In the genomic region with DNA sequence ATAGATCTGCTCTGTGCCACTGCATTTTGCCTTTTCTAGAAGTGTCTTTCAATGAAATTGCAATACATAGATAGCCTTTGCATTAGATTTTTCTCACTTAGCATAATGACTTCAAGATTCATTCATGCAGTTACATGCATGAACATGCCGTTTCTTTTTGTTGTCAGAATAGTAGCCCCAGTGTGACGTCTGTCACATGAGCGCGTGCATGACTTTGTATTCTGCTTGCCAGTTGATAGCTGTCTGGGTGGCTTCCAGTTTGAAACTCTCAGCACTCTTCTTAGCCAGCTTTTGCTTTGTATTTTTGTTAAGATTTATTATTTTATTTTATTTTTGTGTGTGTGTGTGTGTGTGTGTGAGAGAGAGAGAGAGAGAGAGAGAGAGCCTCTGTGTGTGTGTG, we compare ENCODE assay signal across 23 mouse cellular contexts.
A peak's percentile ranks its signal among the peaks of the same experiment; 100 is the strongest.
DNase-seq lines count a peak whose midpoint lies in the region; ATAC-seq and TF ChIP-seq lines count a peak whose summit lies in the region.
"Had no signal": no experiment of that assay in that cellular context is flagged by ENCODE, and none has a peak within 500 bp of the region (broad histone marks: within the 10 kb centered on the region; RNA-seq: fewer than 3 reads in every experiment).

No protein-coding gene starts in this region.

- no peak for ATAC-seq in heart, embryonic 12.5 days (ENCODE audit: insufficient number of reproducible peaks, low FRiP score)
- ATAC-seq in heart, postnatal 0 days (ENCODE audit: insufficient read depth, low read depth) = peak; percentile 36; the same call in 1 of the 2 replicates
- ATAC-seq in neural tube, embryonic 13.5 days (ENCODE audit: low read depth) = no peak
- ATAC-seq: CD4-positive, CD25-positive, alpha-beta regulatory T cell, adult 4 months had no signal

- peak; percentile 92 for DNase-seq in heart, adult 11 months
- no peak for DNase-seq in heart, postnatal 0 days (ENCODE audit: low spot score)
- no peak for DNase-seq in heart, adult 8-10 months (ENCODE audit: low spot score)
- no peak for DNase-seq in neural tube, embryonic 10.5 days (ENCODE audit: extremely low spot score, low spot score)
- DNase-seq in heart, postnatal 4 days = peak; percentile 47
- DNase-seq in cerebellum, adult 11 months = no peak
- DNase-seq: adrenal gland, adult 2 months; adrenal gland, postnatal 14 days; cerebellum, adult 18-20 months; cerebellum, adult 9-11 months; cerebellum, postnatal 25 days; gastrocnemius, postnatal 25 days; kidney, adult 11 months; kidney, adult 8-10 months had no signal

- no peak for TF ChIP-seq EP300 in heart, postnatal 0 days (IDR thresholded peaks at IDR 0.05; ENCODE audit: low read depth)

- peaks cover 5% of the 10 kb centered on the region; the same call in 1 of the 2 replicates for H3K9me3 ChIP-seq in heart, embryonic 12.5 days (replicated peaks)
- no peaks in the 10 kb centered on the region for H3K9me3 ChIP-seq in heart, postnatal 0 days (replicated peaks; ENCODE audit: control insufficient read depth, low read length)
- H3K9me3 ChIP-seq in neural tube, embryonic 13.5 days = no peaks in the 10 kb centered on the region
- H3K9me3 ChIP-seq: embryonic facial prominence, embryonic 12.5 days; embryonic facial prominence, embryonic 15.5 days; hindbrain, embryonic 15.5 days; kidney, embryonic 15.5 days had no signal

- no peaks in the 10 kb centered on the region for H3K36me3 ChIP-seq in heart, embryonic 12.5 days
- no peaks in the 10 kb centered on the region for H3K36me3 ChIP-seq in heart, postnatal 0 days (replicated peaks; ENCODE audit: control insufficient read depth, insufficient read depth, low read length)
- H3K36me3 ChIP-seq in neural tube, embryonic 13.5 days = no peaks in the 10 kb centered on the region
- H3K36me3 ChIP-seq: embryonic facial prominence, embryonic 12.5 days; embryonic facial prominence, embryonic 15.5 days; heart, embryonic 13.5 days; hindbrain, embryonic 10.5 days; hindbrain, embryonic 15.5 days; kidney, embryonic 15.5 days had no signal

- H3K9ac ChIP-seq in heart, embryonic 12.5 days = no peak overlapping the region
- H3K9ac ChIP-seq in heart, postnatal 0 days (replicated peaks; ENCODE audit: low read depth, low read length) = no peak overlapping the region
- no peak overlapping the region for H3K9ac ChIP-seq in neural tube, embryonic 13.5 days
- H3K9ac ChIP-seq: embryonic facial prominence, embryonic 12.5 days; embryonic facial prominence, embryonic 15.5 days; heart, embryonic 13.5 days; hindbrain, embryonic 15.5 days; kidney, embryonic 15.5 days had no signal

- WGBS in heart, embryonic 12.5 days = 84% methylated on average over 4 of the region's 4 CpGs
- 61% methylated on average over 4 of the region's 4 CpGs for WGBS in heart, postnatal 0 days
- WGBS in neural tube, embryonic 13.5 days = 63% methylated on average over 4 of the region's 4 CpGs

- no peak for TF ChIP-seq CTCF in heart, postnatal 0 days (IDR thresholded peaks at IDR 0.05; ENCODE audit: low read depth)

- no peak overlapping the region for H3K4me2 ChIP-seq in heart, embryonic 12.5 days
- H3K4me2 ChIP-seq in heart, postnatal 0 days (ENCODE audit: low read depth, low read length) = no peak overlapping the region
- H3K4me2 ChIP-seq in neural tube, embryonic 13.5 days = no peak overlapping the region
- H3K4me2 ChIP-seq: embryonic facial prominence, embryonic 12.5 days; embryonic facial prominence, embryonic 15.5 days; heart, embryonic 13.5 days; hindbrain, embryonic 15.5 days; kidney, embryonic 15.5 days had no signal

- H3K27me3 ChIP-seq in heart, embryonic 12.5 days (replicated peaks) = no peaks in the 10 kb centered on the region
- H3K27me3 ChIP-seq in heart, postnatal 0 days (ENCODE audit: control insufficient read depth, insufficient read depth, low read length) = no peaks in the 10 kb centered on the region
- H3K27me3 ChIP-seq in neural tube, embryonic 13.5 days = no peaks in the 10 kb centered on the region
- H3K27me3 ChIP-seq: embryonic facial prominence, embryonic 12.5 days; embryonic facial prominence, embryonic 15.5 days; heart, embryonic 13.5 days; hindbrain, embryonic 15.5 days; kidney, embryonic 15.5 days had no signal

- no peak overlapping the region for H3K27ac ChIP-seq in heart, embryonic 12.5 days (ENCODE audit: poor library complexity, severe bottlenecking)
- H3K27ac ChIP-seq in heart, postnatal 0 days (ENCODE audit: low read depth) = no peak overlapping the region
- 0 out of 2 replicates have a peak overlapping the region, but pooled peaks have one; percentile 24 for H3K27ac ChIP-seq in neural tube, embryonic 13.5 days (replicated peaks)
- H3K27ac ChIP-seq: embryonic facial prominence, embryonic 12.5 days; embryonic facial prominence, embryonic 15.5 days; heart, embryonic 13.5 days; hindbrain, embryonic 10.5 days; hindbrain, embryonic 15.5 days; kidney, embryonic 15.5 days had no signal

- no peak overlapping the region for H3K4me3 ChIP-seq in heart, embryonic 12.5 days
- H3K4me3 ChIP-seq in heart, postnatal 0 days (ENCODE audit: low read depth, low read length) = no peak overlapping the region
- H3K4me3 ChIP-seq in neural tube, embryonic 13.5 days = no peak overlapping the region
- H3K4me3 ChIP-seq: embryonic facial prominence, embryonic 12.5 days; embryonic facial prominence, embryonic 15.5 days; heart, embryonic 13.5 days; hindbrain, embryonic 10.5 days; hindbrain, embryonic 15.5 days; kidney, embryonic 15.5 days had no signal

- no peaks in the 10 kb centered on the region for H3K4me1 ChIP-seq in heart, embryonic 12.5 days (replicated peaks)
- no peaks in the 10 kb centered on the region for H3K4me1 ChIP-seq in heart, postnatal 0 days (ENCODE audit: control insufficient read depth, insufficient read depth)
- peaks cover 25% of the 10 kb centered on the region for H3K4me1 ChIP-seq in neural tube, embryonic 13.5 days (replicated peaks)
- H3K4me1 ChIP-seq: kidney, embryonic 15.5 days had no signal

Comparison
In these comparisons a context has a peak if more than half of its experiments do, and no peak if none do; other contexts are left out.
1. DNase-seq: peak in heart, adult 11 months (single experiment) and heart, postnatal 4 days (single experiment); none in heart, postnatal 0 days (single experiment), heart, adult 8-10 months (single experiment), neural tube, embryonic 10.5 days (single experiment) and cerebellum, adult 11 months (single experiment).